Mouse (Mus musculus): ENCODE results near the gene Trpc1. TPM values are rescaled to one million over a fixed set of nuclear protein-coding genes. Genes with fewer than 3 reads are reported as not detected.

Gene Trpc1
- not detected for total RNA-seq (2023)

DNA sequence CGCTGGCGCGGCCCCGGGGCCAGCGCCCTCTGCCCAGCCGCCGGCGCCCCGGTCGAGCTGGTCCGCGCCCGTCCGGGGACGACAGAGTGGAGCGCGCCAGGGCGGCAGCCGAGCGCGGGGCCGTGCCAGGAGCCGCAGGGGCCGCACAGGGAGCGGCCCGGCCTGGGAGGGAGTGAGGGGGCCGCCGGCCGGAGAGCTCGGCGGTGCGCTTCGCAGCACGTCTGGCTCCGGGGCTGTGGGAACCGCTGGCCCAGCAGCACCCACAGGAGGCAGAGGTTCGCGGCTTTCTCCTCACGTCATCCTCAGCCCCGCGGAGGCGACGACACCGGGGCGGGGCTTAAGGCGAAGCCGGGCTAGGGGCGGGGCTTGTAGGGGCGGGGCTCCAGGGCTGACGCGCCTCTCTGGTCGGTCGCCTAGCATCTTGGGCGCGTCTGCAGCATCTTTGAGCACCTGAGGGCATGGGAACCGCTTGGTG lies at the start of gene Trpc1:
TSS of gene Trpc1 (minus strand) at position 339 of the 475 bp plus-strand sequence.

Other genes with a start within 250 kb of the Trpc1 start
- gene U2surp, start 238.4 kb downstream of the Trpc1 start, total RNA-seq (2023), result 100 to 1,000 TPM in 1 of 2 experiments, 10 to 100 TPM in 1; 94.9 to 113 TPM
- gene Paqr9, start 190.7 kb downstream of the Trpc1 start, total RNA-seq (2023), result under 1 TPM; 0.12 to 0.32 TPM
- gene Pcolce2, start 112.8 kb downstream of the Trpc1 start, total RNA-seq (2023), result under 1 TPM in 1 of 2 experiments, not detected in 1; 0.20 TPM
- under 1 TPM in 1 of 2 experiments, not detected in 1; 0.64 TPM for gene Pls1, start 94.9 kb upstream of the Trpc1 start, total RNA-seq (2023)
- gene Atr, start 107.2 kb upstream of the Trpc1 start, total RNA-seq (2023), result 10 to 100 TPM; 27.6 to 30.0 TPM
- gene Xrn1, start 204.4 kb upstream of the Trpc1 start, total RNA-seq (2023), result 10 to 100 TPM; 64.1 to 66.8 TPM